Mouse (Mus musculus): ENCODE measurements at regions not wholly inside any gene's neighbourhood (a gene's known extent, or its start where the extent isn't known, plus 50 kb on each side); places are given as distances from the start of the nearest gene placed in this dataset.
"Not testable (repeated sequence)": the region's sequence is repeated elsewhere in the genome, so short reads cannot be mapped to it uniquely, and the experiment has no call there.

DNA sequence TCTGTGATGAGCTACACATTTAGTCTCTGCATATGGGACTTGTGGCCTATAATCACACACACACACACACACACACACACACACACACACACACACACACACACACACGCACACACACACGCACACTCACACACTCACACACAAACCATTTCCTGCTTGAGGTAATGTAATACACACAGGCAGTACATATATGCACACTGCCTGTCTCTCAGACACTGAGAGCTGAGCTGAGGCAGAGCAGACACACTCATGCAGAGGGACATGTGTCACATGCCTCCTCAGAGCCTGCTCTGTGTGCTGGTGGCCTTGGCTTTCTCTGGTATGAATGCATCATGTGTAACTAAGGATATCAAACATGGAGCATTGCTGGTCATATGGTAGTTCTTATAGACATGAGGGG lies 772.1 kb upstream of the Olfr1507 start:
- in situ Hi-C loops (cut with MboI, MseI), result loop anchor here (5.0 to 25.0 kb wide), 3 partner anchors 313 to 380 kb away; no protein-coding TSS in a partner anchor

- in situ Hi-C loops (cut with MboI, MseI), result loop anchor here in 1 of 2 experiments (5.0 to 25.0 kb wide), 2 partner anchors 309 to 381 kb away; no protein-coding TSS in a partner anchor
These were observed 760.4 kb upstream of the Olfr1507 start for GRCm38 (mm10) chr14:53255962-53256361.

GRCm38 (mm10) chr14:53253470-53253869 lies 757.9 kb upstream of the Olfr1507 start:
- in situ Hi-C loops (cut with MboI, MseI), result loop anchor here in 1 of 2 experiments (25.0 kb wide), 1 partner anchor 384 kb away; no protein-coding TSS in a partner anchor

GRCm38 (mm10) chr14:53231142-53231541 lies 735.6 kb upstream of the Olfr1507 start:
- in situ Hi-C loops (cut with MboI, MseI), result loop anchor here (5.0 kb wide), 1 partner anchor 314 kb away; no protein-coding TSS in a partner anchor

DNA sequence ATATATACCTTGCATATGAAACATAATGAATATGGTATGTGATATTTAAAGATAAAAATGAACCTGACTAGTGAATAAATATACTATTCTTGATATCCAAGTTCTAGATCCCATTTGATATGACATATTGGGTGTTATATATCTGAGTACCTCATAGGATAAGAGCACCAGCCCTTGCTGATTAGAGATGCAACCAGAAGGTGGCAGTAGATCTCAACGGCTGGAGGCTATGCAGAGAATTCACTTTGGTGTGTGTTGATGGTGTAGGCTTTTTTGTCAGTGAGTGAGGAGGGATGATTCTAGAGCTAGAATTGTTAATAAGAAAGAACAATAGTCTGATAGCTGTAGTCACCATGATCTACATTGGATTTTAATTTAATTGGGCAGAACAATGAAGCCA lies 729.2 kb upstream of the Olfr1507 start:
- in situ Hi-C loops (cut with MboI, MseI), result not testable (repeated sequence)

DNA sequence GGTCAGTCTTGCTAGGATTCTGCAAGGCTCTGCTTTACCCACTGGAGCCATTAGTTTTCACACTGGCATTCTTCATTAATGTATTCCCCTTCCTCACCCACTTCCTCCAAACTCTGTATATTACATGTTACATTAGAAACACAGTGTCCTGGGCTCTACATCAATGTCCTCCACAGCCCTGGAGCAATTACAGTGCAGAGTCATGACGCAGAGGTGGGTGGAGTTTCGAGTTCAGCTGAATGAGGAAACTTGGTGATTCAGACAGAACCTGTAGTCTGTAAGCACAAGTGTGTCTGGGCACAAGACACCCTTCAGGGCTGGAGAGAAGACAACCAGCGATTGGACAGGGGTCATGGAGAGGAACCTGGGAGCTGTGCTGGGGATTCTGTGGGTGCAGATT lies 715.0 kb upstream of the Olfr1507 start:
- in situ Hi-C loops (cut with MboI, MseI), result not testable (repeated sequence)

DNA sequence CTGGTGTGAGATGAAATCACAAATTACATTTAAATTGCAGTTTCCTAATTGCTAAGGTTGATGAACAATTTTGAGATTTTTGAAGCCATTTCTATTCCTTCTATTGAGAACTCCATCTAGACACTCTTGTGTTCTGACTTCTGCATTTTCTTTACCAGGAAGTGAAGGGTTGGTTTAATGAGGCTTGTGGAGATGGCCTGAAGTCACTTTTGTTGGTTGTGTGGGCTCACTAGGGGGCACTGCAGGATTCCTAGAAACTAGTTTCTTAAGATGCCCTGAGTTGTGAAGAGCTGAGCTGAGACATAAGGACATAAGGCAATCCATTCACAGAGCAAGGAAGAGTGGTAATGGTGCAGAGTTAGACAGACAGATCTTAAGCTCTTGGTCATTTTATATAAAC lies 713.7 kb upstream of the Olfr1507 start:
- in situ Hi-C loops (cut with MboI, MseI), result not testable (repeated sequence)

DNA sequence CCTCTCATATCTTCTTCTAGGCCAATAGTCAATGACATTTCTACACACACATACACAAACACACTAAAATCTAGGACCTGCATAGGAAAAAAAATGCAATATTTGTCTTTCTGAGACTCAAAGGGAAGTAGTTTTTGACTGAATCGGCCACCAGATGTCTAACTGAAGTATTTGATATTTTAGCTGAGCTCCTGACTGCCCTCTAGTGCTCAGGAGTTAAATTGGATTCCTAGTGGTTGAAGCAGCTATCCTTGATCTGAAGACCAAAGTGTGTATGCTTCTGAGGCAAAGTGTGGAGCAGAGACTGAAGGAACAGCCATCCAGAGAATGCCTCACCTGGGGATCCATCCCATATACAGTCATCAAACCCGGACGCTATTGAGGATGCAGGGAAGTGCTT lies 695.4 kb upstream of the Olfr1507 start:
- in situ Hi-C loops (cut with MboI, MseI), result loop anchor here (10.0 kb wide), 1 partner anchor 306 kb away; no protein-coding TSS in a partner anchor

DNA sequence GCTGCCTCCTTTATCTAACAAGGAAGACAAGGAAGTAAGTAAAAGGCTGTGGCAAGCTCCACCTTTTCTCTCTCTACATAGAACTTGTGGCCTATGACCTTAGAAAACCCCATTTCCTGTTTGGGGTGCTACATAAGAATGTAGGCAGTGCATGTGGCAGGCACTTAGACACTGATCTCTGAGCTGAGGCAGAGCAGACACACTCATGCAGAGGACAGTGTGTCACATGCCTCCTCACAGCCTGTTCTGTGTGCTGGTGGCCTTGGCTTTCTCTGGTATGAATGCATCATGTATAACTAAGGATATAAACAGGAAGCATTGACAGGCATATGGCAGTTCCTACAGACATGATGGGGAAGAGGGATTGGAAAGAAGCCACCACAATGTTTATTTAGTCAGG lies 678.5 kb upstream of the Olfr1507 start:
- in situ Hi-C loops (cut with MboI, MseI), result not testable (repeated sequence)

- in situ Hi-C loops (cut with MboI, MseI), result loop anchor here in 1 of 2 experiments (5.0 kb wide), 1 partner anchor 309 kb away; no protein-coding TSS in a partner anchor
These were observed 670.8 kb upstream of the Olfr1507 start for GRCm38 (mm10) chr14:53166327-53166726.

DNA sequence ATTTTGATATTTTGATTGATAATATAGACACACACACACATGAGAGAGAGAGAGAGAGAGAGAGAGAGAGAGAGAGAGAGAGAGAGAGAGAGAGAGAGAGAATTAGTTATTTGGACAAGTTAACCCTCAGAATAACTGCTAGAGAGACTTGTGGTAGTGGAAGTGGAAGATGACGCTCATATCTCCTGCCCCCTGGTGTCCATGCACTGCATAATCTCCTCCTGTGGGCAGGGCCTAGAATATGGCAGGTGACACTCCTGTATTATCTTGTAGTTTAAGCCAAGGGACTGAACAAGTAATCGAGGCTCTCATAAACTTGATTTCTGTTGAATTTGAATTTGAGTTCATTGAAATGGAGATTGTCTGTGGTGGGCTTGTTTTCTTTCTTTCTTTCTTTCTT lies 663.5 kb upstream of the Olfr1507 start:
- in situ Hi-C loops (cut with MboI, MseI), result not testable (repeated sequence)

- in situ Hi-C loops (cut with MboI, MseI), result loop anchor here (5.0 to 25.0 kb wide), 2 partner anchors 178 to 383 kb away; no protein-coding TSS in a partner anchor
These were observed 639.2 kb upstream of the Olfr1507 start for GRCm38 (mm10) chr14:53134783-53135182.

- in situ Hi-C loops (cut with MboI, MseI), result loop anchor here (5.0 to 25.0 kb wide), 2 partner anchors 180 to 385 kb away; no protein-coding TSS in a partner anchor
These were observed 636.8 kb upstream of the Olfr1507 start for GRCm38 (mm10) chr14:53132390-53132789.

DNA sequence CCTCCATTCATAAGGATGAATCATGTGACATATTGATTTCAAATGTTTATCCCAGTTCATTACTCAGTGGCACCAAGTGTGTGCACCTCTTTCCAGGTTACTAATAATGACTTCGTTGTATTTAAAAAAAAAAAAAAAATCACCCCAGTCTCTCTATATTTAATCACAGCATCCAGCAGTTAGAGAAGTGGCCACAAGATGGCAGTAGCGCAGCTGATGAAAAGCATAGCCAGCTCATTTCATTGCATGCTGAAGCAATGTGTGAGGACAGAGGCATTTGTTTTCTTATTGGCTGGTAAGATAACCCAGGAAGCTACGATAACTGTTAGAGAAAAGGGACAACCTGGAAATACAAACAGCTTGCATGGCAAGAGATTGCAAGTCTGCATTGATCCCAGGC lies 626.2 kb upstream of the Olfr1507 start:
- in situ Hi-C loops (cut with MboI, MseI), result not testable (repeated sequence)

- in situ Hi-C loops (cut with MboI, MseI), result loop anchor here in 1 of 2 experiments (10.0 kb wide), 1 partner anchor 385 kb away; no protein-coding TSS in a partner anchor
These were observed 614.2 kb upstream of the Olfr1507 start for GRCm38 (mm10) chr14:53109732-53110131.

- in situ Hi-C loops (cut with MboI, MseI), result loop anchor here (5.0 to 10.0 kb wide), 3 partner anchors 309 to 393 kb away; no protein-coding TSS in a partner anchor
These were observed 605.8 kb upstream of the Olfr1507 start for GRCm38 (mm10) chr14:53101362-53101761.

DNA sequence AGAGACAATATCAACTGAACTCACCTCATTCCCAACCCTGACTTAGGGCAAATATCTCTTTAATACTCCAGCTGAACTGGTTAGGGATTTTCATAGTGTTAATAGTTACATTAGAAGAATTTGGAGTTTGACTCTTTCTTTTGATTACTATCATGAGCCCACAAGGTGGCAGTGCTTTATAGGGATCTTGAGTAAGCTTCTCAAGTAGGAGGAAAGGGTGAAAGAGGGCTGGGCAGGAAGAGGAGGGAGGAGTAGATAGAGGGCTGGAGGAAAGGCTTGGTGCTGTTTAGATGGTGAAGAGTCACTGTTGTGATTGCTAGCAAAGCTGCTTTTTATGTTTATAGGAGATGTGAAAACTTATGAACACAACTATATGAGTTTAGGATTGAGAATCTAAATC lies 595.4 kb upstream of the Olfr1507 start:
- in situ Hi-C loops (cut with MboI, MseI), result not testable (repeated sequence)

DNA sequence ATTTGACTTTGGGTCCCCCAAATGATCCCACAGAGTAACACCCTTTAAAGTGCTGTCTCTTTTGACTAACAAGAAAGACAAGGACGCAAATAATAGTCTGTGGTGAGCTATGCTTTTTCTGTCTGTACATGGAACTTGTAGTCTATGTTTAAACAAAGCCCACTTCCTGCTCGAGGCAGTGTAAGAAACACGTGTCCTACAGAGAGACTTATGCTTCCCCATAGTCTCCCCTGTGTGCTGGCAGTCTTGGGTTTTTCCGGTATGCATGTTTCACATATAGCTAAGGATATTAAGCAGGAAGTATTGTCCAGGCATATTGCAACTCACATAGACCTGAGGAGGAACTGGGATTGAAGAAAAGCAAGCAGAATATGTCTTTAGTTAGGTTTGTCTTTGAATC lies 586.3 kb upstream of the Olfr1507 start:
- in situ Hi-C loops (cut with MboI, MseI), result loop anchor here (5.0 to 10.0 kb wide), 3 partner anchors 295 to 685 kb away; no protein-coding TSS in a partner anchor

GRCm38 (mm10) chr14:53081024-53081711 lies 585.6 kb upstream of the Olfr1507 start:
- in situ Hi-C loops (cut with MboI, MseI), result loop anchor here (5.0 to 10.0 kb wide), 3 partner anchors 296 to 686 kb away; no protein-coding TSS in a partner anchor

DNA sequence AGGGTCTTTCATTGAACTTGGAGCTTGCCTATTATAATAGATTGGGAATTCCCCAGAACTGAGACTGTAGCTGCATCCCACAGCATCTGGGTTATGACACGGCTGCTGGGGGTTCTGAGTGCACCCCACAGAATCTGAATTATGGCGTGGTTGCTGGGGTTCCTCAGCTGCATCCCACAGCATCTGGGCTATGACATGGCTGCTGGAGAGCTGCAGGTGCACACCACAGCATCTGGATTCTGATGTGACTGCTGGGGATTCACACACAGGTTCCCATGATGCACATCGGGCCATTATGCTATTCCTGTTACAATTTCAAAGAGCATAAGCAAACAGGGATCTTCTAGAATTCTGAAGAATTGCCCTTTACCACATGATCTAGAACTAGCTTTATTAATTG lies 585.0 kb upstream of the Olfr1507 start:
- in situ Hi-C loops (cut with MboI, MseI), result loop anchor here (5.0 to 10.0 kb wide), 3 partner anchors 297 to 687 kb away; no protein-coding TSS in a partner anchor

GRCm38 (mm10) chr14:53075937-53076336 lies 580.4 kb upstream of the Olfr1507 start:
- in situ Hi-C loops (cut with MboI, MseI), result loop anchor here in 1 of 2 experiments (5.0 kb wide), 1 partner anchor 34 kb away; no protein-coding TSS in a partner anchor

DNA sequence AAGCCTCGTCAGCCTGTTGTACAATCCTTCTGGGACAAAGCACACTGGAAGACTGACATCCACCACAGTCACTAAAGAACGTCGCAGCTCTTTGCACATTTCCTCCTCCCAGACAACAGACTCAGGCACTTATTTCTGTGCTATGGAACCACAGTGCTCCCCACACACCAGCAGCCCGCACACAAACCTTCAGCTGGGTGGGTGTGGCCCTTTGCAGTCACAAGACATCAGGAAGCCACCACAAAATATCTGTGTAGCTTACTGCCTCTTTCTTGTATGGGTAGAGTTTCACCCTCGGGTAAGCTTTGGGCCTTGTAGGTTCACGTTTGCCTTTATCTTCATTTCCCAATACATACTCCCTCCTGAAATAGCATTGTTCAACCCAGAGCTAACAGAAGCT lies 577.6 kb upstream of the Olfr1507 start:
- in situ Hi-C loops (cut with MboI, MseI), result not testable (repeated sequence)
